Mouse (Mus musculus): ENCODE results near the gene Fis1.
A peak's percentile ranks its signal among the peaks of the same experiment; 100 is the strongest.

GRCm38 (mm10) chr5:136970703-136971102 lies 17.6 kb downstream of the Fis1 start:
- peak; percentile 87 for TF ChIP-seq CTCF (IDR thresholded peaks at IDR 0.05; ENCODE audit: low read depth)
- TF ChIP-seq EP300 (optimal IDR thresholded peaks at IDR 0.05), result no peak

Data from stomach, postnatal 0 days (tissue).